Comparison of ENCODE assay signal across 7 mouse cellular contexts in the genomic region with DNA sequence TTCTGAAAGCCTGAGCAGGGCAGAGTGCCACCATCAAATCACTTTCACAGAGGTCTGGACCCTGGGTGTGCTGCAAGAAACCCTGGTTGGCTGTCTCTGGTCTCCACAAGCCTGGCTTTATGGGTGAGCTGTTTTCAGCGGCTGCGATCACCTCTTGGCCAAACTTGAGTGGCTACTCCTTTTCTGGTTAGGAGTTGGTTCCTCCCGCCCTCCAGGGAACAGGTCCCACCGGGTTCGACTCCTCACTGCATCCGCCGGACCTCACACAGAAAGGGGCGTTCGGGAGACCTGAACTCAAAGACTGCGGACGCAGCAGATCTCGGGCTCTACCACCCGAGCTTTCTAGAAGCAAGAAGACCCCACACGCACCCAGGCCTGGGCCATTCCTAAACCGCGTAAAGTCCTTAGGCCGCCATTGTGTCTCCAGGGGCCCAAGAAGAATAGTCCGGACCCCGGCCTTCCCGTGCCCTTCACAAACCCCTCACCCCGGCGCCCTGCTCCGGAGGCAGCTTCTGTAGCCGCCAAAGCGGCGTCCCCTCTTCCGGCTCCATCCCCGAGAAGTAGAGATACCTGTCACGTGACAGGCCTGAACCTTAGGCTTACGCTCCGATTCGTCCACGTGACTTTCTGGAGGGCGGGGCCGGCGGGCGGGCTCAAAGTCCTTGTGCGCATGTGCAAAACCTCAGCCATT. TPM values are rescaled to one million over a fixed set of nuclear protein-coding genes. Genes with fewer than 3 reads are reported as not detected.
DNase-seq lines count a peak whose midpoint lies in the region; ATAC-seq lines count a peak whose summit lies in the region.

Gene Commd8, minus strand, starts transcription at position 596 of the 691 bp plus-strand sequence.

- H3K4me1 ChIP-seq in intestine, embryonic 15.5 days (replicated peaks) = peaks cover 6% of the 10 kb centered on the region
- peaks cover 11% of the 10 kb centered on the region for H3K4me1 ChIP-seq in midbrain, embryonic 10.5 days

- H3K9ac ChIP-seq in intestine, embryonic 15.5 days = peak within 1 kb of the TSS; percentile 63

- DNase-seq in adrenal gland, adult 18-20 months (ENCODE audit: low spot score in 2 of 2) = peak; percentile 92 to 93
- DNase-seq in embryo, embryonic 11 days = peak; percentile 97
- peak; percentile 92 to 95 for DNase-seq in gastrocnemius, postnatal 36 days
- peak; percentile 90 to 97 for DNase-seq in left cerebral cortex, postnatal 25 days (ENCODE audit: low spot score in 2 of 2)
- DNase-seq in midbrain, embryonic 10.5 days (ENCODE audit: low spot score) = peak; percentile 96
- peak; percentile 91 for DNase-seq in right cerebral cortex, postnatal 4 days

- H3K4me2 ChIP-seq in intestine, embryonic 15.5 days (replicated peaks) = peak within 1 kb of the TSS; percentile 61

- no peaks in the 10 kb centered on the region for H3K36me3 ChIP-seq in intestine, embryonic 15.5 days
- H3K36me3 ChIP-seq in midbrain, embryonic 10.5 days = peaks cover 20% of the 10 kb centered on the region

- H3K4me3 ChIP-seq in intestine, embryonic 15.5 days (replicated peaks) = peak within 1 kb of the TSS; percentile 81
- H3K4me3 ChIP-seq in midbrain, embryonic 10.5 days = peak within 1 kb of the TSS; percentile 79

- H3K27ac ChIP-seq in intestine, embryonic 15.5 days = peak within 1 kb of the TSS; percentile 77
- peak within 1 kb of the TSS; percentile 92 for H3K27ac ChIP-seq in midbrain, embryonic 10.5 days (replicated peaks)

- ATAC-seq in intestine, embryonic 15.5 days = peak; percentile 94

- WGBS in intestine, embryonic 15.5 days = under 1% methylated on average over 38 of the region's 38 CpGs
- under 1% methylated on average over 38 of the region's 38 CpGs for WGBS in midbrain, embryonic 10.5 days

- no peaks in the 10 kb centered on the region for H3K9me3 ChIP-seq in intestine, embryonic 15.5 days
- H3K9me3 ChIP-seq in midbrain, embryonic 10.5 days (replicated peaks) = no peaks in the 10 kb centered on the region

- no peaks in the 10 kb centered on the region for H3K27me3 ChIP-seq in intestine, embryonic 15.5 days (replicated peaks)
- H3K27me3 ChIP-seq in midbrain, embryonic 10.5 days (ENCODE audit: low read depth, poor library complexity, severe bottlenecking) = no peaks in the 10 kb centered on the region

- intact Hi-C loops in gastrocnemius, postnatal 36 days (cut with DNase I) = no loop called here
- intact Hi-C loops in left cerebral cortex, postnatal 25 days (cut with DNase I) = no loop called here

RNA-seq across cellular contexts. Expression of gene Commd8, which starts in this region (rescaled TPM):
- 10 to 100 TPM; 53.5 to 56.1 TPM for total RNA-seq in adrenal gland, adult 18-20 months (2021)
- total RNA-seq in gastrocnemius, postnatal 36 days (2021) = 10 to 100 TPM; 26.4 to 29.1 TPM
- 120 and 148 TPM in 2 replicates for polyA plus RNA-seq in intestine, embryonic 15.5 days (2015; fragmentation: Nextera tagmentation; extraction: Ambion mirVana)
- 10 to 100 TPM; 83.1 to 91.6 TPM for total RNA-seq in left cerebral cortex, postnatal 25 days (2021)
- polyA plus RNA-seq in midbrain, embryonic 10.5 days (2016; fragmentation: Nextera tagmentation; extraction: Ambion mirVana) = 155 and 165 TPM in 2 replicates

Comparison
In these comparisons a context has a peak if more than half of its experiments do, and no peak if none do; other contexts are left out.
1. Peak in every context shown above with its lines: DNase-seq, ATAC-seq, H3K4me3 ChIP-seq and H3K27ac ChIP-seq.